Mouse (Mus musculus): ENCODE data around the gene Rad51d. TPM values are rescaled to one million over a fixed set of nuclear protein-coding genes. Genes with fewer than 3 reads are reported as not detected.
A peak's percentile ranks its signal among the peaks of the same experiment; 100 is the strongest.

Rad51d gene
- total and polyA plus RNA-seq, 2 experiments, result 4.0 to 8.1 TPM

GRCm38 (mm10) chr11:82889524-82890341 lies 681 bp downstream of the Rad51d start:
- Histone ChIP-seq H3K9ac (ENCODE audit: low read depth, low read length) (peak overlapping the region; percentile 65), H3K4me1 (ENCODE audit: control insufficient read depth, insufficient read depth, low read length) (peaks cover 5% of the 10 kb centered on the region), H3K27ac (replicated peaks; ENCODE audit: insufficient read depth, low read depth, low read length) (peak overlapping the region; percentile 57), H3K36me3 (ENCODE audit: control insufficient read depth, insufficient read depth, low read length) (no peaks in the 10 kb centered on the region), H3K4me3 (ENCODE audit: insufficient read depth, low read depth, low read length) (peak overlapping the region; percentile 60), H3K79me2 (ENCODE audit: control insufficient read depth, insufficient read depth, low read length) (no peaks in the 10 kb centered on the region; the same call in 1 of the 2 replicates), H3K27me3 (ENCODE audit: control insufficient read depth, insufficient read depth, low read length) (no peaks in the 10 kb centered on the region)
- peak; percentile 76 for DNase-seq (ENCODE audit: extremely low read depth, low read depth, low spot score)
- WGBS, result 4% methylated on average over 31 of the region's 31 CpGs
- TF ChIP-seq POLR2A (IDR thresholded peaks at IDR 0.05; ENCODE audit: extremely low read depth, insufficient read depth, low read length) (no peak), CTCF (IDR thresholded peaks at IDR 0.05; ENCODE audit: low read depth, low read length) (no peak)

GRCm38 (mm10) chr11:82888491-82888946 lies 1.9 kb downstream of the Rad51d start:
- TF ChIP-seq CTCF (IDR thresholded peaks at IDR 0.05; ENCODE audit: low read depth, low read length) (no peak), POLR2A (IDR thresholded peaks at IDR 0.05; ENCODE audit: extremely low read depth, insufficient read depth, low read length) (no peak)
- H3K4me3 ChIP-seq (ENCODE audit: insufficient read depth, low read depth, low read length), result no peak overlapping the region
- no peaks in the 10 kb centered on the region; the same call in 1 of the 2 replicates for H3K79me2 ChIP-seq (ENCODE audit: control insufficient read depth, insufficient read depth, low read length)
- no peaks in the 10 kb centered on the region for H3K36me3 ChIP-seq (ENCODE audit: control insufficient read depth, insufficient read depth, low read length)
- DNase-seq (ENCODE audit: extremely low read depth, low read depth, low spot score), result peak; percentile 99
- no peaks in the 10 kb centered on the region for H3K27me3 ChIP-seq (ENCODE audit: control insufficient read depth, insufficient read depth, low read length)
- H3K27ac ChIP-seq (replicated peaks; ENCODE audit: insufficient read depth, low read depth, low read length), result peak overlapping the region; percentile 78
- WGBS, result 22% methylated on average over 10 of the region's 10 CpGs
- peak overlapping the region; percentile 29; the same call in 1 of the 2 replicates for H3K9ac ChIP-seq (ENCODE audit: low read depth, low read length)
- H3K4me1 ChIP-seq (ENCODE audit: control insufficient read depth, insufficient read depth, low read length), result peaks cover 5% of the 10 kb centered on the region

- H3K4me3 ChIP-seq (ENCODE audit: insufficient read depth, low read depth, low read length), result no peak overlapping the region
- 89% methylated on average over 3 of the region's 3 CpGs for WGBS
These were observed 3.9 kb downstream of the Rad51d start for GRCm38 (mm10) chr11:82886559-82886958.

GRCm38 (mm10) chr11:82883180-82883579 lies 7.2 kb downstream of the Rad51d start:
- H3K27ac ChIP-seq (replicated peaks; ENCODE audit: insufficient read depth, low read depth, low read length), result no peak overlapping the region
- no peak overlapping the region for H3K4me3 ChIP-seq (ENCODE audit: insufficient read depth, low read depth, low read length)
- WGBS, result 94% methylated on average over 8 of the region's 8 CpGs
- DNase-seq (ENCODE audit: extremely low read depth, low read depth, low spot score), result no peak
- H3K4me1 ChIP-seq (ENCODE audit: control insufficient read depth, insufficient read depth, low read length), result peaks cover 3% of the 10 kb centered on the region
- H3K79me2 ChIP-seq (ENCODE audit: control insufficient read depth, insufficient read depth, low read length), result no peaks in the 10 kb centered on the region; the same call in 1 of the 2 replicates
- H3K36me3 ChIP-seq (ENCODE audit: control insufficient read depth, insufficient read depth, low read length), result peaks cover 13% of the 10 kb centered on the region
- no peak overlapping the region for H3K9ac ChIP-seq (ENCODE audit: low read depth, low read length)
- TF ChIP-seq CTCF (IDR thresholded peaks at IDR 0.05; ENCODE audit: low read depth, low read length), result no peak
- TF ChIP-seq POLR2A (IDR thresholded peaks at IDR 0.05; ENCODE audit: extremely low read depth, insufficient read depth, low read length), result no peak
- no peaks in the 10 kb centered on the region for H3K27me3 ChIP-seq (ENCODE audit: control insufficient read depth, insufficient read depth, low read length)

More at GRCm38 (mm10) chr11:82886559-82886958, 3.9 kb downstream of the Rad51d start:
- H3K36me3 ChIP-seq (ENCODE audit: control insufficient read depth, insufficient read depth, low read length), result peaks cover 2% of the 10 kb centered on the region; the same call in 1 of the 2 replicates
- H3K27me3 ChIP-seq (ENCODE audit: control insufficient read depth, insufficient read depth, low read length), result no peaks in the 10 kb centered on the region
- DNase-seq (ENCODE audit: extremely low read depth, low read depth, low spot score), result peak; percentile 31
- H3K9ac ChIP-seq (ENCODE audit: low read depth, low read length), result no peak overlapping the region
- H3K27ac ChIP-seq (replicated peaks; ENCODE audit: insufficient read depth, low read depth, low read length), result no peak overlapping the region
- H3K4me1 ChIP-seq (ENCODE audit: control insufficient read depth, insufficient read depth, low read length), result peaks cover 5% of the 10 kb centered on the region
- TF ChIP-seq CTCF (IDR thresholded peaks at IDR 0.05; ENCODE audit: low read depth, low read length) (peak; percentile 22; the same call in 1 of the 2 replicates), POLR2A (IDR thresholded peaks at IDR 0.05; ENCODE audit: extremely low read depth, insufficient read depth, low read length) (no peak)
- no peaks in the 10 kb centered on the region; the same call in 1 of the 2 replicates for H3K79me2 ChIP-seq (ENCODE audit: control insufficient read depth, insufficient read depth, low read length)

GRCm38 (mm10) chr11:82877726-82878344 lies 12.6 kb downstream of the Rad51d start:
- 93% methylated on average over 7 of the region's 7 CpGs for WGBS
- no peak overlapping the region for H3K9ac ChIP-seq (ENCODE audit: low read depth, low read length)

More at GRCm38 (mm10) chr11:82877726-82878344, 12.6 kb downstream of the Rad51d start:
- Histone ChIP-seq H3K79me2 (ENCODE audit: control insufficient read depth, insufficient read depth, low read length) (no peaks in the 10 kb centered on the region), H3K36me3 (ENCODE audit: control insufficient read depth, insufficient read depth, low read length) (peaks cover 17% of the 10 kb centered on the region), H3K27me3 (ENCODE audit: control insufficient read depth, insufficient read depth, low read length) (no peaks in the 10 kb centered on the region), H3K4me3 (ENCODE audit: insufficient read depth, low read depth, low read length) (no peak overlapping the region), H3K27ac (replicated peaks; ENCODE audit: insufficient read depth, low read depth, low read length) (no peak overlapping the region), H3K4me1 (ENCODE audit: control insufficient read depth, insufficient read depth, low read length) (no peaks in the 10 kb centered on the region)
- TF ChIP-seq POLR2A (IDR thresholded peaks at IDR 0.05; ENCODE audit: extremely low read depth, insufficient read depth, low read length), result no peak
- no peak for TF ChIP-seq CTCF (IDR thresholded peaks at IDR 0.05; ENCODE audit: low read depth, low read length)
- no peak for DNase-seq (ENCODE audit: extremely low read depth, low read depth, low spot score)

Measured in liver, adult 2 months (tissue).